Mouse (Mus musculus): ENCODE data around the gene Srrm2. TPM values are rescaled to one million over a fixed set of nuclear protein-coding genes. Genes with fewer than 3 reads are reported as not detected.

The Srrm2 gene
- polyA plus RNA-seq, 1 experiment from 2014 or later = 170 TPM

GRCm38 (mm10) chr17:23815641-23816040 is 25.3 kb downstream of the Srrm2 start:
- no peaks in the 10 kb centered on the region for H3K27me3 ChIP-seq
- no peak overlapping the region for H3K4me2 ChIP-seq
- peaks cover 3% of the 10 kb centered on the region; the same call in 1 of the 2 replicates for H3K4me1 ChIP-seq (replicated peaks)
- 0 out of 2 replicates have a peak, but pooled peaks have one; percentile 21 for ATAC-seq (ENCODE audit: insufficient read depth)
- H3K9me3 ChIP-seq (replicated peaks) = peaks cover 26% of the 10 kb centered on the region
- 96% methylated on average over 16 of the region's 16 CpGs for WGBS (ENCODE audit: insufficient replicate concordance)
- no peak overlapping the region for H3K9ac ChIP-seq
- no peak overlapping the region for H3K27ac ChIP-seq (replicated peaks)
- peaks cover 98% of the 10 kb centered on the region for H3K36me3 ChIP-seq (replicated peaks)
- no peak overlapping the region for H3K4me3 ChIP-seq (replicated peaks)

DNA sequence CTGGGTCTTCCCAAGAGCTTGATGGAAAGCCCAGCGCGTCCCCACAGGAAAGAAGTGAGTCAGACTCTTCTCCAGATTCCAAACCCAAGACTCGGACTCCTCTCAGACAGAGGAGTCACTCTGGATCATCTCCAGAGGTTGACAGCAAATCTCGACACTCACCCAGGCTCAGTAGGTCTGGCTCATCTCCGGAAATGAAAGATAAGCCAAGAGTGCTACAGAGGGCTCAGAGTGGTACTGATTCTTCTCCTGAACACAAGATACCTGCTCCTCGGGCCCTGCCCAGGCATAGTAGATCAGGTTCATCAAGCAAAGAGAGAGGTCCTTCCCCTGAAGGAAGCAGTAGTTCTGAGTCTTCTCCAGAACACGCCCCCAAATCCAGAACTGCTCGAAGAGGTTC is 28.2 kb downstream of the Srrm2 start:
- WGBS (ENCODE audit: insufficient replicate concordance) = 95% methylated on average over 8 of the region's 8 CpGs
- Histone ChIP-seq H3K4me1 (replicated peaks) (peaks cover 4% of the 10 kb centered on the region; the same call in 1 of the 2 replicates), H3K27ac (replicated peaks) (no peak overlapping the region), H3K9ac (no peak overlapping the region), H3K4me2 (no peak overlapping the region), H3K9me3 (replicated peaks) (peaks cover 26% of the 10 kb centered on the region), H3K36me3 (replicated peaks) (peaks cover 100% of the 10 kb centered on the region), H3K4me3 (replicated peaks) (no peak overlapping the region), H3K27me3 (no peaks in the 10 kb centered on the region)
- ATAC-seq (ENCODE audit: insufficient read depth) = no peak

DNA sequence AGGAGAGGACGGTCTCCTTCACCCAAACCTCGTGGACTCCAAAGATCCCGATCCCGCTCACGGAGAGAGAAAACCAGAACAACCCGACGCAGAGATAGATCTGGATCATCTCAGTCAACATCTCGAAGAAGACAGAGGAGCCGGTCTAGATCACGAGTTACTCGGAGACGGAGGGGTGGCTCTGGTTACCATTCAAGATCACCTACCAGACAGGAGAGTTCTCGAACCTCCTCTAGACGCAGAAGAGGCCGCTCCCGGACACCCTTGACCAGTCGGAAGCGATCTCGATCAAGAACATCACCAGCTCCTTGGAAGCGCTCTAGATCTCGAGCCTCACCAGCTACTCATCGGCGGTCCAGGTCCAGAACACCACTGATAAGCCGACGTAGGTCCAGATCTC is 28.9 kb downstream of the Srrm2 start:
- ATAC-seq (ENCODE audit: insufficient read depth) = no peak
- no peak overlapping the region for H3K9ac ChIP-seq
- no peak overlapping the region for H3K27ac ChIP-seq (replicated peaks)
- H3K36me3 ChIP-seq (replicated peaks) = peaks cover 100% of the 10 kb centered on the region
- H3K4me3 ChIP-seq (replicated peaks) = no peak overlapping the region
- peaks cover 4% of the 10 kb centered on the region; the same call in 1 of the 2 replicates for H3K4me1 ChIP-seq (replicated peaks)
- H3K9me3 ChIP-seq (replicated peaks) = peaks cover 26% of the 10 kb centered on the region
- WGBS (ENCODE audit: insufficient replicate concordance) = 94% methylated on average over 25 of the region's 25 CpGs
- H3K27me3 ChIP-seq = no peaks in the 10 kb centered on the region
- H3K4me2 ChIP-seq = no peak overlapping the region

DNA sequence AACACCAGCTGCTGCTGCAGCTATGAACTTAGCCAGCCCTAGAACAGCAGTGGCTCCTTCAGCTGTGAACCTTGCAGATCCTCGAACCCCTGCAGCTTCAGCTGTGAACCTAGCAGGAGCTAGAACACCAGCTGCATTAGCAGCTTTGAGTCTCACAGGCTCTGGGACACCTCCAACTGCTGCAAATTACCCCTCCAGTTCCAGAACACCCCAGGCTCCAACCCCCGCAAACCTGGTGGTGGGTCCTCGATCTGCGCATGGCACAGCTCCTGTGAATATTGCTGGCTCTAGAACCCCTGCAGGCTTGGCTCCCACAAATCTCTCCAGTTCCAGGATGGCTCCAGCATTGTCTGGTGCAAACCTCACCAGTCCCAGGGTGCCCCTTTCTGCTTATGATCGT is 30.4 kb downstream of the Srrm2 start:
- no peak overlapping the region for H3K4me3 ChIP-seq (replicated peaks)
- peaks cover 15% of the 10 kb centered on the region for H3K9me3 ChIP-seq (replicated peaks)
- no peak overlapping the region for H3K27ac ChIP-seq (replicated peaks)
- H3K27me3 ChIP-seq = no peaks in the 10 kb centered on the region
- ATAC-seq (ENCODE audit: insufficient read depth) = no peak
- WGBS (ENCODE audit: insufficient replicate concordance) = 94% methylated on average over 5 of the region's 5 CpGs
- 0 out of 2 replicates have a peak, but pooled peaks cover 4% of the 10 kb centered on the region for H3K4me1 ChIP-seq (replicated peaks)
- no peak overlapping the region for H3K9ac ChIP-seq
- H3K4me2 ChIP-seq = no peak overlapping the region
- peaks cover 100% of the 10 kb centered on the region for H3K36me3 ChIP-seq (replicated peaks)

DNA sequence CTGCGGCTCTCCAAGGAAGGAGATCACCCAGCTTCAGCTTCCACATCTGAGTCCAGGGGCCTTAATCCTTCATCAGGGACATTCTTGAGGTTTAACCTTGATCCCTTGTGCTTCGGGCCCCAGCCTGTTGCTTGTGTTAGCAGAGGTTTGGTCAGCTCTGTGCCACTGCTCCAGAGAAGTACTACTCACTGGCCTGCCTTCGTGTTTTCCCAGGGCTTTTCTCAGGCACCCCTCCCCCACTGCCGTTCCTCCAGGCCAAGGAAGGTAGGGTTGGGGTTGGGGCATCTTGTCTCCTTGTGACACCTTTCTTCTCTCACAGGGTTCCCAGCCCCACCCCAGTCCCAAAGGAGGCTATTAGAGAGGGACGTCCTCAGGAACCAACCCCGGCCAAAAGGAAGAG is 31.8 kb downstream of the Srrm2 start:
- 70% methylated on average over 6 of the region's 6 CpGs for WGBS (ENCODE audit: insufficient replicate concordance)
- no peak overlapping the region for H3K4me3 ChIP-seq (replicated peaks)
- H3K27me3 ChIP-seq = no peaks in the 10 kb centered on the region
- peaks cover 15% of the 10 kb centered on the region for H3K9me3 ChIP-seq (replicated peaks)
- peaks cover 100% of the 10 kb centered on the region for H3K36me3 ChIP-seq (replicated peaks)
- H3K9ac ChIP-seq = no peak overlapping the region
- ATAC-seq (ENCODE audit: insufficient read depth) = no peak
- H3K4me2 ChIP-seq = no peak overlapping the region
- H3K27ac ChIP-seq (replicated peaks) = no peak overlapping the region
- H3K4me1 ChIP-seq (replicated peaks) = peaks cover 5% of the 10 kb centered on the region

GRCm38 (mm10) chr17:23823018-23823417 is 32.7 kb downstream of the Srrm2 start:
- no peak overlapping the region for H3K9ac ChIP-seq
- peaks cover 10% of the 10 kb centered on the region for H3K9me3 ChIP-seq (replicated peaks)
- H3K4me2 ChIP-seq = no peak overlapping the region
- 89% methylated on average over 16 of the region's 16 CpGs for WGBS (ENCODE audit: insufficient replicate concordance)
- peaks cover 15% of the 10 kb centered on the region for H3K4me1 ChIP-seq (replicated peaks)
- peaks cover 96% of the 10 kb centered on the region for H3K36me3 ChIP-seq (replicated peaks)
- no peak overlapping the region for H3K4me3 ChIP-seq (replicated peaks)
- no peak for ATAC-seq (ENCODE audit: insufficient read depth)
- no peak overlapping the region for H3K27ac ChIP-seq (replicated peaks)
- no peaks in the 10 kb centered on the region for H3K27me3 ChIP-seq

DNA sequence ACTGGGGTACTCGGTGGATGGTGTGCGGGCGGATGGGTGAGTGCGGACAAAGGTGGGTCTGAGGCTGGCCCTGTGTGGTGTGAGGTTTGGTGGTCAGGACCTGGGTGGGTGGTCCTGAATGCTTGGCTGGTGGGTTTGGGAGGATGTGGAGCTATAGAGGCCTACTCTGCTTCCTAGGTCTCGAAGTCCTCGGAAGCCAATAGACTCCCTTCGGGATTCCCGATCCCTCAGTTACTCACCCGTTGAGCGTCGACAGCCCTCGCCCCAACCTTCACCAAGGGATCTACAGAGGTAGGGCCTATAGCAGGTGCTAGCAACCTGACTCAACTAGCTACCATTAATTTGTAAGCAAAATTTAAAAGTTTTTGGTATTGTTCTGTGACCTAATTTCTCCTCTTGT is 33.3 kb downstream of the Srrm2 start:
- ATAC-seq (ENCODE audit: insufficient read depth) = no peak
- Histone ChIP-seq H3K4me1 (replicated peaks) (peaks cover 20% of the 10 kb centered on the region), H3K4me2 (no peak overlapping the region), H3K36me3 (replicated peaks) (peaks cover 90% of the 10 kb centered on the region), H3K4me3 (replicated peaks) (no peak overlapping the region), H3K9me3 (replicated peaks) (peaks cover 4% of the 10 kb centered on the region; the same call in 1 of the 2 replicates), H3K9ac (no peak overlapping the region), H3K27me3 (no peaks in the 10 kb centered on the region), H3K27ac (replicated peaks) (no peak overlapping the region)
- 90% methylated on average over 12 of the region's 12 CpGs for WGBS (ENCODE audit: insufficient replicate concordance)

DNA sequence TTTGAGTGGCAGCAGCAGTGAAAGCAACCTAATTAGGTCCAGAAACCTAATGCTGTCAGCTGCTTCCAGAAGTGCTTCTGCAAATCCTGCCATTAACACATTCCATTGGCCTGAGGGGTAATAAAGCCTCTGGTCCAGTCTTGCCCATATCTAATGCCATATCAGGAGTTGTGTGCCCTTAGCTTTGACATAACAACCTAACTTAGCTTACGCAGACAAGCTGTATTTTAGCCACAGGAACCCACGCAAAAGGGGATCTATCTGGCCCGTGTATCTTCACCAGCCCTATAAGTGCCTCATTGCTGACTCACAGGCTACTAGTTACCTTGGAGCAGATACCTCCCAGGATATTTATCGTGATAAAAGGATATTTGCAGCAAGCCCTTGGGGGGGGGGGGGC is 35.3 kb downstream of the Srrm2 start:
- Histone ChIP-seq H3K27ac (replicated peaks) (no peak overlapping the region), H3K4me3 (replicated peaks) (no peak overlapping the region), H3K9ac (no peak overlapping the region), H3K9me3 (replicated peaks) (no peaks in the 10 kb centered on the region), H3K4me1 (replicated peaks) (peaks cover 26% of the 10 kb centered on the region), H3K36me3 (replicated peaks) (peaks cover 71% of the 10 kb centered on the region), H3K4me2 (no peak overlapping the region), H3K27me3 (no peaks in the 10 kb centered on the region; the same call in 1 of the 2 replicates)
- WGBS (ENCODE audit: insufficient replicate concordance) = 68% methylated on average over 4 of the region's 4 CpGs
- ATAC-seq (ENCODE audit: insufficient read depth) = no peak

DNA sequence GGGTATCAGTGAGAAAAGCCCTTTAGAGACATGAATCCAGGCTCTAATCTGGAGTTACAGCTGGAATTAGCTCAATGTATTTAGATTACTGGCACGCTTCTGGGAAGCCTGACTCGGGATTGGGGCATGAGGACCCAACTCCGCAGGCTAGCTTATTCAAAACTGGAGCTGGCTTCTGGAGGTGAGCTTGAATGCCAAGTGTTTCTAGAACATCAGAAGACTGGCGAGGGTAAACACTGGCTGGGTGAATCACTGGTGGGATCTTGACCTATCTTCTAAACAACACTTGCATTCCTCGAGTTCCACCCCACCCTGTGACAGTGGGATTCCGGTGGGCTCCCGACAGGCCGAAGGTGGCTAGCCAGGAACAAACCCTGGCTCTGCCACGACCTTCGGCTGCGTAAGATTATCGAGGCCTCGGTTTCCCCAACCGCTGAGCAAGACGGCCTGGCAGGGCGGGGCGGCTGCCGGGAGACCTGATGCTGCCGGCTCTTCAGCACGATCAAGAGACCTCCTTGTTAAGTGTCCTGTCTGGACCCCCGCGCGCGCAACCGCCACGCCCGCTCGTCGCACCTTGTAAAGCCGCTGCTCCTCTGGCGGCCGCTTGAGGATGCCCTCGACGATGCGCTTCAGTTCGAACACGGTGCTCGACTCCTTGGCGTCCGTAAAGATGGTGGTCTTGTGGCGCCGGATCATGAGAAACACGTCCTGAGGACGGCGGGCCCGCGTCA is 38.1 kb downstream of the Srrm2 start:
- ATAC-seq (ENCODE audit: insufficient read depth) = peak; percentile 71
- H3K4me2 ChIP-seq = peak overlapping the region; percentile 86
- H3K36me3 ChIP-seq (replicated peaks) = peaks cover 42% of the 10 kb centered on the region
- no peaks in the 10 kb centered on the region for H3K9me3 ChIP-seq (replicated peaks)
- H3K27me3 ChIP-seq = peaks cover 20% of the 10 kb centered on the region
- H3K4me1 ChIP-seq (replicated peaks) = peaks cover 22% of the 10 kb centered on the region
- H3K4me3 ChIP-seq (replicated peaks) = peak overlapping the region; percentile 84
- H3K9ac ChIP-seq = peak overlapping the region; percentile 85
- under 1% methylated on average over 47 of the region's 47 CpGs for WGBS (ENCODE audit: insufficient replicate concordance)
- H3K27ac ChIP-seq (replicated peaks) = peak overlapping the region; percentile 80

DNA sequence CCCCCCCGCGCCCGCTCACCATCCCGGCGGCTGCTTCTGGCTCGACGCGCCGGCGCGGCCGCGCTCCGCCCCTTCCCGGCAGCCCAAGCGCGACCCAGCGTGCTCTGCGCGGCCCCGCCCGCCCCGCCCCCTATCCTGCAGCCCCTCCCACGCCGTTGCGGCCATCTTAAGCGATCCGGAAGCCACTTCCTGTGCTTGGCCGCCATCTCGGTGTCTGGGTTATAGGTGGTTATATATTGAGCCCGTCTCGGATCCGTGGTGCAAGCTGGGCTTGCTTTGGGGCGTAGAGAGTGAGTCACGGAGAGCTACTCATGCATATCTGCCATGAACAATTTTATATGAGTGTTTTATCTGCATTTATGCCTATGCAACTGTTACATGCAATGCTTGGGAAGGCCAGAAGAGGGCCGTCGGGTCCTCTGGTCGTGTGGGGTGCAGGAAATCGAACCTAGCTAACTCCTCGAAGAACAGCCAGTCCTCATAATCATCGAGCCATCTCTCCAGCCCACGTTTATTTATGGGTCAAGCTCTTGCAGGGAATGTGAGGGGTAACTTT is 38.8 kb downstream of the Srrm2 start, which contains the start of gene Elob:
Gene Elob, minus strand, starts transcription at position 73 of the 556 bp plus-strand sequence.
- peak within 1 kb of the TSS; percentile 86 for H3K27ac ChIP-seq (replicated peaks)
- H3K27me3 ChIP-seq = peaks cover 27% of the 10 kb centered on the region
- H3K9ac ChIP-seq = peak within 1 kb of the TSS; percentile 85
- H3K9me3 ChIP-seq (replicated peaks) = no peaks in the 10 kb centered on the region
- peak within 1 kb of the TSS; percentile 84 for H3K4me3 ChIP-seq (replicated peaks)
- 1% methylated on average over 36 of the region's 42 CpGs for WGBS (ENCODE audit: insufficient replicate concordance)
- peak within 1 kb of the TSS; percentile 86 for H3K4me2 ChIP-seq
- H3K36me3 ChIP-seq (replicated peaks) = peaks cover 35% of the 10 kb centered on the region
- H3K4me1 ChIP-seq (replicated peaks) = peaks cover 22% of the 10 kb centered on the region
- peak; percentile 92 for ATAC-seq (ENCODE audit: insufficient read depth)

DNA sequence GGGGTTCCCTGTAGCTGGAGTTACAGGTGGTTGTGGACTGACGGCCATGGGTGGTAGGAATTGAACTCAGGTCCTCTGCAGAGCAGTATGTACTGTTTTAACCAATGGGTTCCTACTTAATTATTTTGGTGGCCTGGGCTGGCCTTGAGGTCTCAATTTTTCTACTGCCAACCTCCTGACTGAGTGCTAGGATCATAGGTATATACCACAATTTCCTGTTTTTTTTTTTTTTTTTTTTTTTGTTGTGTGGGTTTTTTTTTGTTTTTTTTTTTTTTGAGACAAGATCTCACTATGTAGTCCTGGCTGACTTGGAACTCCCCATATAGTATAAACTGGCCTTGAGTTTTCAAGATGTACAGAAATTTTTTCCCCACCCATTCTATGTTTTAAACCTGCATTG is 40.9 kb downstream of the Srrm2 start:
- H3K27me3 ChIP-seq = peaks cover 41% of the 10 kb centered on the region
- peaks cover 22% of the 10 kb centered on the region for H3K4me1 ChIP-seq (replicated peaks)
- no peak overlapping the region for H3K4me2 ChIP-seq
- no peak overlapping the region for H3K4me3 ChIP-seq (replicated peaks)
- no peaks in the 10 kb centered on the region for H3K9me3 ChIP-seq (replicated peaks)
- 69% methylated on average over 1 of the region's 1 CpGs for WGBS (ENCODE audit: insufficient replicate concordance)
- no peak overlapping the region for H3K27ac ChIP-seq (replicated peaks)
- no peak for ATAC-seq (ENCODE audit: insufficient read depth)
- H3K36me3 ChIP-seq (replicated peaks) = peaks cover 14% of the 10 kb centered on the region
- H3K9ac ChIP-seq = no peak overlapping the region

All from liver, embryonic 15.5 days (tissue).